Comparison of ENCODE assay signal across 11 mouse cellular contexts in genomic region chr6:125622434-125622833, GRCm38 (mm10).
DNase-seq lines count a peak whose midpoint lies in the region; ATAC-seq and TF ChIP-seq lines count a peak whose summit lies in the region.
"Had no signal": no experiment of that assay in that cellular context is flagged by ENCODE, and none has a peak within 500 bp of the region (broad histone marks: within the 10 kb centered on the region; RNA-seq: fewer than 3 reads in every experiment).

No protein-coding gene starts in this region.

- TF ChIP-seq EP300 in liver, embryonic 14.5 days (IDR thresholded peaks at IDR 0.05; ENCODE audit: low read depth): no peak

- H3K4me2 ChIP-seq in forebrain, embryonic 13.5 days: no peak overlapping the region
- H3K4me2 ChIP-seq in forebrain, embryonic 11.5 days (ENCODE audit: low read depth, low read length, severe bottlenecking): no peak overlapping the region
- H3K4me2 ChIP-seq in liver, embryonic 14.5 days (ENCODE audit: low read depth): no peak overlapping the region

- no peak for DNase-seq in forebrain, embryonic 11.5 days (ENCODE audit: low spot score)
- no peak for DNase-seq in liver, embryonic 14.5 days (ENCODE audit: low read depth in 3 of 3, low spot score in 3 of 3)
- no peak for DNase-seq in liver
- peak; percentile 34 for DNase-seq in mesoderm, embryonic 11.5 days (ENCODE audit: low read depth, low spot score)
- no peak for DNase-seq in ovary, postnatal 36 days (ENCODE audit: low spot score)
- DNase-seq in gastrocnemius, adult 8-10 months (ENCODE audit: low spot score in 2 of 2): no peak
- DNase-seq: gastrocnemius, postnatal 36 days; lung, postnatal 4 days; right cerebral cortex, adult 18-20 months had no signal

- 0 out of 2 replicates have a peak, but pooled peaks have one; percentile 41 for ATAC-seq in forebrain, embryonic 13.5 days
- no peak for ATAC-seq in forebrain, embryonic 11.5 days (replicated peaks; ENCODE audit: low FRiP score)
- no peak for ATAC-seq in liver, embryonic 14.5 days (ENCODE audit: insufficient read depth)

- no peaks in the 10 kb centered on the region for H3K4me1 ChIP-seq in forebrain, embryonic 13.5 days
- no peaks in the 10 kb centered on the region for H3K4me1 ChIP-seq in forebrain, embryonic 11.5 days (replicated peaks; ENCODE audit: control insufficient read depth, insufficient read depth, low read length)
- no peaks in the 10 kb centered on the region for H3K4me1 ChIP-seq in liver, embryonic 14.5 days (replicated peaks; ENCODE audit: control insufficient read depth in 2 of 2, insufficient read depth in 2 of 2, low read length in 1 of 2)
- no peaks in the 10 kb centered on the region for H3K4me1 ChIP-seq in bone marrow macrophage, adult 2 months (ENCODE audit: control insufficient read depth, insufficient read depth, low read length)

- no peaks in the 10 kb centered on the region for H3K27me3 ChIP-seq in forebrain, embryonic 13.5 days
- H3K27me3 ChIP-seq in forebrain, embryonic 11.5 days (ENCODE audit: control insufficient read depth, insufficient read depth, low read length): no peaks in the 10 kb centered on the region
- no peaks in the 10 kb centered on the region for H3K27me3 ChIP-seq in liver, embryonic 14.5 days (ENCODE audit: control insufficient read depth, insufficient read depth, low read length)

- WGBS in forebrain, embryonic 13.5 days: 74% methylated on average over 2 of the region's 2 CpGs
- WGBS in forebrain, embryonic 11.5 days: 73% methylated on average over 2 of the region's 2 CpGs
- WGBS in liver, embryonic 14.5 days (ENCODE audit: insufficient replicate concordance): 38% methylated on average over 2 of the region's 2 CpGs

- H3K27ac ChIP-seq in forebrain, embryonic 13.5 days: no peak overlapping the region
- no peak overlapping the region for H3K27ac ChIP-seq in forebrain, embryonic 11.5 days (ENCODE audit: low read depth, low read length)
- H3K27ac ChIP-seq in liver, embryonic 14.5 days: no peak overlapping the region
- no peak overlapping the region for H3K27ac ChIP-seq in bone marrow macrophage, adult 2 months (ENCODE audit: insufficient read depth, low read depth, low read length)

- no peak overlapping the region for H3K4me3 ChIP-seq in forebrain, embryonic 13.5 days
- no peak overlapping the region for H3K4me3 ChIP-seq in forebrain, embryonic 11.5 days (ENCODE audit: low read depth, low read length)
- no peak overlapping the region for H3K4me3 ChIP-seq in liver, embryonic 14.5 days (ENCODE audit: insufficient read depth in 1 of 2, low read depth in 2 of 2, low read length in 2 of 2)
- H3K4me3 ChIP-seq in bone marrow macrophage, adult 2 months (ENCODE audit: insufficient read depth, low read length): no peak overlapping the region

- no peak for TF ChIP-seq POLR2A in bone marrow macrophage, adult 2 months (IDR thresholded peaks at IDR 0.05; ENCODE audit: borderline replicate concordance, low read depth, low read length)

- peak; percentile 58 for TF ChIP-seq CTCF in liver, embryonic 14.5 days (IDR thresholded peaks at IDR 0.05; ENCODE audit: low read depth)
- peak; percentile 22; the same call in 1 of the 2 replicates for TF ChIP-seq CTCF in bone marrow macrophage, adult 2 months (IDR thresholded peaks at IDR 0.05; ENCODE audit: low read depth, low read length)

- no peak overlapping the region for H3K9ac ChIP-seq in forebrain, embryonic 13.5 days
- no peak overlapping the region for H3K9ac ChIP-seq in forebrain, embryonic 11.5 days (ENCODE audit: low read length)
- no peak overlapping the region for H3K9ac ChIP-seq in liver, embryonic 14.5 days (replicated peaks)

- no peaks in the 10 kb centered on the region for H3K36me3 ChIP-seq in forebrain, embryonic 13.5 days (ENCODE audit: poor library complexity, severe bottlenecking)
- no peaks in the 10 kb centered on the region for H3K36me3 ChIP-seq in forebrain, embryonic 11.5 days (ENCODE audit: control insufficient read depth, insufficient read depth, low read length)
- H3K36me3 ChIP-seq in liver, embryonic 14.5 days (replicated peaks; ENCODE audit: control insufficient read depth, insufficient read depth, low read depth): no peaks in the 10 kb centered on the region

- no peaks in the 10 kb centered on the region for H3K9me3 ChIP-seq in forebrain, embryonic 13.5 days (replicated peaks)
- no peaks in the 10 kb centered on the region for H3K9me3 ChIP-seq in forebrain, embryonic 11.5 days (ENCODE audit: control insufficient read depth, low read length)
- H3K9me3 ChIP-seq in liver, embryonic 14.5 days (ENCODE audit: control insufficient read depth, low read length): no peaks in the 10 kb centered on the region
